Mouse (Mus musculus) embryonic fibroblast, embryonic 13.5 days (primary cell): ENCODE measurements around the gene Lrba.

Experiments
- CTCF ChIP-seq: IDR thresholded peaks from 2 replicates; pipeline ENCODE4 v1.5.1; 2011; ENCODE audit warnings: mild to moderate bottlenecking, control low read depth, low read length, moderate library complexity, borderline replicate concordance; ENCODE audit not compliant: insufficient read depth
- POLR2A ChIP-seq: IDR thresholded peaks from 2 replicates; pipeline ENCODE4 v1.6.1; 2011; ENCODE audit warnings: low read depth, mild to moderate bottlenecking, control low read depth, low read length, moderate library complexity

GRCm38 (mm10) chr3:86196471-86196870, 28.0 kb upstream of the Lrba start:
- no peak for TF ChIP-seq CTCF
- no peak for TF ChIP-seq POLR2A
